Mouse (Mus musculus): ENCODE data around the gene Krtap6-2.

DNA sequence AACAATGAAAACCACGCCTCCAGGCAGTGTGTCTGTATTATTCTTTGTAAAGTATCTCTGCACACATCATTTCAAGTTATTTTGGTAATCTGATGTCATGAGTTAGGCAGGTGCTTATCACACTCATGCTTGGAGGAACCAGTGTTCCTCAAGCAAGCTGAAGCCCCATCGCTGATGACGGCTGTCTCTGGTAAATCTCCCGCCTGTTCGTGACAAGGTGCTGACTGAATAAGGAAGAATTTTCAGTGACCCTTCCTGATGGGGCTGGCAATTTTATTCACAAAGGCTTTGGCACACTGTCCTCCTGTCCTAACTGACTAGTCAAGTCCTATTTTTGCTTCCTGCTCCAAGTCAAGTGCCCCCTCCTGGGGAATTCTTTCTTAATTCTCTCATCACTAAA, 5.4 kb upstream of the Krtap6-2 start:
- TF ChIP-seq CTCF (conservative IDR thresholded peaks at IDR 0.05; ENCODE audit: insufficient read depth, insufficient read length, low read depth, low read length) (no peak), POLR2A (IDR thresholded peaks at IDR 0.05; ENCODE audit: low read depth, low read length) (no peak)

All from kidney, adult 2 months (tissue).